Mouse (Mus musculus) frontal cortex, postnatal 36 days (tissue): ENCODE measurements around the gene Parvb.

ENCODE experiments used
- DNase-seq, 2 experiments: peaks; one replicate each; pipeline ENCODE4 v3.0.0; 2022; ENCODE audit warnings: low spot score in 2 of 2

The Parvb gene

DNA sequence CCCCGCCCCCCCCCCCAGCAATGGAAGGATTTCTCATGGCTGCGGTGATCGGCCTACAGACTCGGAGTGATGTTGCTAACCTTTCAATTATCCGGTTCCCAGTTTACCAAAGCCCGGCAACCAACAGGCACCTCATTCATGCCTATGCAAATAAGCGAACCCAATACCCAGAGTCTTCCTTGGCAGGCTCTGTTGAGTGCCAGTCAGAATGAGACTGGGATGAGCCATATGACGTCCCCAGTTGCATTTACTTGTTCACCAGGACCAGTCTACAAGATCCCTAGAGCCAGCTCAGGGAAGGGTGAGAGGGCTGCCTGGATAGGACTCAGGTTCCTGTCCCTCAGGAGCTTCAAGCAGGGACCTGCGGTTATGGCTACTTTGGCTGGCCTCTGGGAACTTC lies 62.5 kb downstream of the Parvb start:
- DNase-seq: no peak

- no peak for DNase-seq
These were observed 63.4 kb downstream of the Parvb start for GRCm38 (mm10) chr15:84295225-84295624.

GRCm38 (mm10) chr15:84297454-84297853 lies 65.6 kb downstream of the Parvb start:
- DNase-seq: no peak

DNA sequence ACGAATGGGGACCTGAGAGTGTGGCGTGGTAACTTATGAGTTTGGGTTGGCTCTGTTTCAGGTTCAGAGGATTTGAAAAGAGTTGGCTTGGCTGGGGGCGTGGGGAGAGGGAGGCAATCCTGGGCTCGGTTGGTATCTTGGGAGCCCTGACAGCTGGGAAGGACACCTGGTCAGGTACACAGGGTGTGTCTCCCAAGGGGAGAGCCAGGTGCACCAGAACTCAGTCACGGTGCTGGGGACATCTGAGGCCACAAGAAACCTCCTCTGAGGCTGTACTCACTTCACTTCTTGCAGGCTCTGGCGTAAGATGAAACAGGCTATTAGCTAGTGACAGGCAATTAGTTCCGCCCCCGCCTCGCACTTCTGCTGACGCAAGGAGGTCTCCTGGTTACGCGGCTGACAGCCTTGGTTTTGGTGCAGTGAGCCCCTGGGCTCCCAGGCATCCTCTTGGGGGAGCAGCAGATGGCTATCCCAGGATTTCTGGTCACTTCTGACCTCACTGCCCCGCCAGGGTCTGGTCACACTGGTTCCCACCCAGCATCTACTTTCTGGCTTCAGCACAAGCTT lies 67.0 kb downstream of the Parvb start:
- peak in 1 of 2 experiments; percentile 45 for DNase-seq

DNA sequence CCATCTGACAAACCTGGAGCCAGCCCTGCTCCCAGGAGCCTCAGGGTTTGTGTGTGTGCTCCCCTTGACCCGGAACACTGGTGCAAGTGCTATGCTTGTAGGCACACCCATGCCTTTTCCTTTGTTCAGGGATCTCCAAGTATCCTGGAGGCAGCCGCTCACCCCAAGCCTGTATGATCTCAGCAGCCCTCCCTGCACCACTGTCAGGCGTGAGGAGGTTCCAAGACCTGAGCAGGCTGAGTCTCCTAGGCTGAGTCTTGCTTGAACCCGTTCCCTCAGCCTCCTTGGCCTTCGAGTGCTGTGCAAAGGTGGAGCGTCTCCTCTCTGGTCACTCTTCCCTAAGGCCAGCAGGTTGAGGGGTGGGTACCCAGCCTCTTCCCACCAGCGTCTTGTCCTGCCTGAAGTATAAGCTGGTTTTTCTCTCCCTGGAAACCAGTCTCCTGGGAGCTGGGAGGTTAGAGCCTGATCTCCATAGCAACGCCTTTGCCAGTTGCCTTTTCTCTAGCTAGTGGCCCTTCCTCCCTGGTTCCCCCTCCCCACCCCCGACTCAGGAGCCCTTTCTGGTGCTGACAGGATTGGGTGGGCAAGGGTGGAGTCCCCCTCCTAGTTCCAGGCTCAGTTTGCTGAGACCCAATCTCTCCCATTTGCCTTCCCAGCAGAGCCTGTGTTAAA lies 68.0 kb downstream of the Parvb start:
- DNase-seq: no peak

GRCm38 (mm10) chr15:84300591-84300990 lies 68.7 kb downstream of the Parvb start:
- no peak for DNase-seq

GRCm38 (mm10) chr15:84301026-84301425 lies 69.2 kb downstream of the Parvb start:
- no peak for DNase-seq

DNA sequence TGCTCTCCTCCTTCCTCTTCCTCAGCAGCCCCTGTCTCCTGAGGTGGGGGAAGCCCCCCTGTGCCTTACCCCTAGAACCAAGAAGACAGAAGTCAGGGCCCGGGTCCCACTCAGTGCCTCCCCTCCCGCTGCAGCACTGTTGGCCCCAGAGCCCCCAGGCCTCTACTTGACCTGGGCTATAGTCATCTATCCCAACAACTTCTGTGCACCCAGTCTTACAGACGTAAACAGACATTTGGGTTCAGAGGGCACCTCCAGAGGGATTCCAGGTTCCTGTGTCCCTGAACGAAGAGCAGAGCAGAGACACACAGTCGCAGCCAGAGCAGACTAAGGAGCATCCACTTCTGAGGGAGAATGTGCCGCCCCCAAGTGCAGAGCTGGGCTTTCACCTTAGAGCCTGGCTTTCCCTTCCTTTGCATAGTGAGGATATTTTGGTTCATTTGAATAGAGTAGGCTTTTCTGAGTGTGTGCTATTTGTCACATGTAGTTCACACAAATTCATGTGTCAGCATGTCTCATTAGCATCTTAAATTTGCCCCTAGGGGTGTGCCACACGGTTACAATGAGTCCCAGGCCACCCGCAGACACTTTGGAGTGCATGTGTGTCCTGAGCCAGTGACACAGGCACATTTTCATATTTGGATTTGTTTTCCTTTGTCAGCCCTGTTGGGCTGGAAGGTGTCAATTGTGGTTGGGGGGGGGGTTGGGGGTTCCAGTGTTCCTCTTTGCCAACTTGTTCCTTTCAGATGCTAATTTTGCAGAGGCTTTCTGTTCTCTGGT lies 70.0 kb downstream of the Parvb start:
- DNase-seq: no peak

DNA sequence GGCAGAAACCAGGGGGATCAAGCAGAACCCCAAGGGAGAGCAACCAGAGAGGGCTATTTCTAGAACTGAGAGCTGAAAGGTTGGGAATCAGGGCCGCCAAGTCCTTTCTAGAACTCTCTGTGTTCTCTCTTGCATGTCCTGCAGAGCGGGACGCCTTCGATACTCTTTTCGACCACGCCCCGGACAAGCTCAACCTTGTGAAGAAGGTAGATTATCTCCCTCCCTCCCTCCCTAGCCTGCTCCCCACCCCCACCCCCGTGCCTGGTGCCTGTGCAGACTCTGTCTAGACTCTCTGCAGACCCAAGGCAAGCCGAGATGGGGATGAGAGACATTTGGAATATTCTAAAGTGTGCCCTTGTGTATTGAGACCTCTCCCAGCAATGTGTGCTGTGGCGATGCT lies 71.4 kb downstream of the Parvb start:
- DNase-seq: no peak

DNA sequence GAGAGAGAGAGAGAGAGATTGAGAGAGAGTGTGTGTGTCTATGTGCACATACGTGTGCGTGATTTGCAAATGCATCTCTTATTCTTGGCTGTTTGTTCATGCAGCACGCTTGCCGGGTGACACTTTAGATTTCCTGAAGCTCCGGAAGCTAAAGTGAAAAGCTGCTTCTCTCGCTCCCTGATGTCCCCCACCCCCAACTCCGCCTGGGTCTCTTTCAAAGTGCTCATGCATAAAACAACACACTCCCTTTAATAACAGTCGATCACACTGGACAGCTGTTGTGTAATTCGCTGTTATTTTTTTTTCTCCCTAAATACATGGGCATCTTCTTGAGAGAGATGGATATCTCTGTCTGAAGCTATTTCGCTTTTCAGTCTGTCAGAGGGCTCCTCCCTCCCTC lies 73.5 kb downstream of the Parvb start:
- no peak for DNase-seq

DNA sequence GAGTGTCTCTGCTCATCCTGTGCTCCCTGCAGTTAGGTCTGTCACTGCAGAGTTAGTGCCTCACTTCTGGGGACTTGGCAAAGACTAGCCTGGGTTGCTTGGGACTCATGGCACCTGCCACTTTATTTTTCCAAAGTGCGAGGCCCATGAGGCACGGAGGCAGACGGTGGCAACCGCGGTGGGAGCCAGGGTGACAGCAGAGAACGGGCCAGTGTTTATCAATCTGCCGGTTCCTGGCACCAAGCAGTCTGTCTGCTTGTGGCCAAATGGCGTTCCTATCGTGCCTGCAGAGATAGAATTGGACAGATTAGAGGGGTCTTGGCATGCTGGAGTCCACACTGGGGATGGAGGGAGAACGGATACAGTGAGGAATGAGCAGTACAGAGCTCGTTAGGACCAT lies 78.4 kb downstream of the Parvb start:
- no peak for DNase-seq

- DNase-seq: no peak
These were observed 79.6 kb downstream of the Parvb start for GRCm38 (mm10) chr15:84311295-84312085.

- DNase-seq: no peak
These were observed 81.2 kb downstream of the Parvb start for GRCm38 (mm10) chr15:84312878-84313565.

DNA sequence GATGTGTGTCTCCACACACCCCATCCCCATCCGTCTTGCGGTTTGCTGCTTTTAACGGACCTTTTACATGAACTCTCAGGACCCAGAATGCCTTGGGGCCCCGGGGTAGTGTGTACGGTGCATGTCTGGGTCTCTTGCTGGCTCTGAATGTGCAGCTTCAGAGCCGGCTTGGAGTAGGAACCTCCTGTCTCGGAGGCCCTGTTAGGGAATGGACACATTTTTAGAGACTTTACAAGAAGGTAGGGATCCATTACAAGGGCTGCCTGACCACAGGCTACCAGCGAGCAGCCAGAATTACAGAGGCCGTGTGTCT lies 81.7 kb downstream of the Parvb start:
- DNase-seq: no peak

DNA sequence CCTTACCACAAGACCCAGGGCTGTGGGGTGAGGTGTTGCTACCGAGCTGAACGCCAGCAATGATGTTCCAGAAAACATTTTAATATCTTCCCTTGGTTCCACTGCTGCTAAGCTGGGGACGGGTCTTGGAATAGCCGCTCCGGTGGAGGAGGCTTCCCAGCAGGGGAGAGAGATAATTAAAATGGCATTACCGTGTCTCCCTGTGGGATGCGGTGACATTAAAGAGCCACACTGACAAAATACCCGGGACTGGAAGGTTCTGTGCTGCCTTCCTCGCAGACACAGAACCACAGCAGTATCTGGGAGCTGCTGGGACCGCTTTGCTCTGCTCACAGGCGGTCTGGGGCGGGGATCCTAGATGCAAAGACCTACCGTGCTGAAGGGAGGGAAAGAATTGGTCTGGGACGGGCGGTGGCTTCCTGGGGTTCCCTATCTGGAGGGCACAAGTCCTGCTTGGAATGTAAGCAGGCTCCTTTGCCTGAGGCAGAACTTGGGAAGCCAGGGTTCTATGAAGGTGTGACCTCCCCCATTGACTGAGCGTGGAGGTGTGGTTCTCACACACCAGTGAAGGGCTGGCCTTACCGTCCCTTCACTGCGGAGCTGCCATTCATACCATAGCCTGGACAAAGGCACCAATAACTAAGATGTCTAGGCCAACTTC lies 82.7 kb downstream of the Parvb start:
- no peak for DNase-seq

DNA sequence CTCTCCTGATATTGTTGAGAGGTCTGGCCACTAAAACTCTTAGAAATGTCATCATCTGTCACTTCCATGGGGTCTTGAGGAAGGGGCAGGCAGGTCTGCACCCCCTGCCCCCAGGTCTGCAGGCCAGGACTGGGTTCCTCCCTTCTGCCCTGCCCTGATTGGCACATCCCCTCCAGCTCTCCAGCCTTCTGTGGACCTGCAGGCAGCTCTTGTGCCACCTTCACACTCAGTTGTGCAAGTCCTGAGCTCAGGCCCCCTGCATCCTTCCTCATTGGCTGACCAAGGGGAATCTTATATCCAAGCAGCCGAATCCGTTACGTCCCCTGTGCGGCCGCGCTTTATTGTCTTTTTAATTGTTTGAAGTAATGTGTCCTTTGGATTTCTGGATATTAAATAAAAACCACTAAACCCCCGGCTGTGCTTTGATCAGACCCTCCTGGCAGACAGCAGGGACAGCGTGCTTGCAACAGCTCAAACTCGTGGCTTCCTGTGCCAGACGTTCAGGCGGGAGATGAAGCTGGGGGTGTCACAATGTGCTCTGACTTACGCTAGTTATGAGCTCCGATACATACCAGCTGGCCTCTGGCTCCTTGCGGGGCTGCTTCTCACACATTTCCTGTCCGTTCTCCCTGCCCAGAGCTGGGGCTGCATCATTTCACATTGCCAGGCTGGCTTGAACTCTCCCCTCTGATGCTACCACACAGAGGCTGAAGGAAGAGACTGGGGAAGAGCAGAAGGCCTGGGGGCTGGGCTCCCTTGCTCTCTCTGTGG lies 83.6 kb downstream of the Parvb start:
- DNase-seq: no peak

DNA sequence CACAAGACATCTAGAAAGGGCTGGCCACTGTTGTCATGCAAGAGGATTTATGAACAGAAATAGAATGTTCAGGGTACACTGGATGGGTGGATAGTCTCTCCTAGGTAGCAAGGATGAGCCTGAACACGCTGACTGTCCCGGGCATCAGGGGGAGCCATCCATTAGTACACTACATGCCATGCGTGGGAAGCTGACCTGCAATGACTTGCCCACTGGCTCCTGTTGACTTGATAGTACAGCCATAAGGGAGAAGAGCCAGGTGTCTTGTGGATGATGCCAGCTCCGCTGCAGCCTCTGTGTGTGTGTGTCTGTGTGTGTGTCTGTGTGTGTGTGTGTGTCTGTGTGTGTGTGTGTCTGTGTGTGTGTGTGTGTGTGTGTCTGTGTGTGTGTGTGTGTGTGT lies 87.5 kb downstream of the Parvb start:
- no peak for DNase-seq

DNA sequence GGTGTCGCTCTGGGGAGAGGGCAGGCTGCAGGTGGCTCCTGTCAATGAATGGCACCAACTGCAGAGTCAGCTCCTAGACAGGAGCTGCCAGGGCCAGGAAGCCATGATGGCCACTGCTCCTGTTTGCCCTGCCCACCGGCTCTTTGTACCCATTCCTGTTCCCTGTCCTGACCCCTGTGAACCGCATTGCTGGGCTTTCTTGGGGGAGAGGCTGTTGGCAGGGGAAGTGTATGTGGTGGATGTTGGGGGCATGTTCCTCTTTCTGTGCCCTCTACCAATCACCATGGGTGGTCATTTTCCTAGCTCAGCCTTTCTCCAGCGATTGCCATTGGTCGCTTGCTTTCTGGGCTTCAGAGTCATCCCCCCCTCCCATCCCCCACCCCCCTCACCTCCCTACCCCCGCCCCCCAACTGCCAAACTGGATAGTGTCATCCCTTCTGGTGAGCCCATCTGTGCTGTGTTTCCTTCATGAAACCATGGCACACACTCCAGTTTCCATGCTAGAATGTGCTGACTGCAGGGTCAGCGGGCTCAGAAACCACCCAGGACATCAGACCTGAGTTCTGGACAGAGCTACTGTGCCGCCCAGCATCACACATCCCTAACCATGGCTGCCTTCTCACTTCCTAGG lies 89.8 kb downstream of the Parvb start:
- no peak for DNase-seq

GRCm38 (mm10) chr15:84323966-84324869 lies 92.4 kb downstream of the Parvb start, which contains the start of gene Parvg:
Parvg (plus strand) TSS chr15:84324026.
- DNase-seq: no peak
